Mouse (Mus musculus) ES-Bruce4 (cell line): ENCODE results near the gene Akap2.

Source experiments
- CTCF ChIP-seq: IDR thresholded peaks from one replicate; pipeline ENCODE4 v1.8.1; 2011; ENCODE audit warnings: low read depth, low read length
- EP300 ChIP-seq: IDR thresholded peaks from 2 replicates; pipeline ENCODE4 v1.6.1; 2011; ENCODE audit warnings: low read depth, low read length; ENCODE audit not compliant: insufficient read depth
- POLR2A ChIP-seq: IDR thresholded peaks from one replicate; pipeline ENCODE4 v1.8.1; 2011; ENCODE audit warnings: low read length; ENCODE audit not compliant: insufficient read depth

DNA sequence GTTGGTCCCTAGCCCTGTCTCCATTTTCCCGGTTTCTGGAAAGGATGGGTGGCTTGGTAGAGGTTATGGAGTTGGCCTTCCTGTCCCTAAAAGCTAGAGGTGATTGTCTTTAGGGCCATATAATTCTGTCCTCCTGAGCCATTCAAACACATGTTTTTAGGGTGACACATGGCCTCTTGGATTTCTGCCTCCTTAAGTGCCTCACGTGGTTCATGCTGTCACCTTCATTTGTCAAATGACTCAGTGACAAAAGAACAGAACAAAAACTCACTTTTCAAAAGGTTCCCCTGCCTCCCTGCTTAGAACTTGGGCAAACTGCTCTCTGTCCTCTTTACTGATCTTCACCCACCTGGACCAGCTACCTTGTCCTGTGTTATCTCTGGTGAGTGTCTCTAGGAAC lies 167.7 kb downstream of the Akap2 start:
- TF ChIP-seq CTCF: no peak
- TF ChIP-seq EP300: no peak
- no peak for TF ChIP-seq POLR2A
